32 mouse cellular contexts compared by ENCODE assay signal in the genomic region with DNA sequence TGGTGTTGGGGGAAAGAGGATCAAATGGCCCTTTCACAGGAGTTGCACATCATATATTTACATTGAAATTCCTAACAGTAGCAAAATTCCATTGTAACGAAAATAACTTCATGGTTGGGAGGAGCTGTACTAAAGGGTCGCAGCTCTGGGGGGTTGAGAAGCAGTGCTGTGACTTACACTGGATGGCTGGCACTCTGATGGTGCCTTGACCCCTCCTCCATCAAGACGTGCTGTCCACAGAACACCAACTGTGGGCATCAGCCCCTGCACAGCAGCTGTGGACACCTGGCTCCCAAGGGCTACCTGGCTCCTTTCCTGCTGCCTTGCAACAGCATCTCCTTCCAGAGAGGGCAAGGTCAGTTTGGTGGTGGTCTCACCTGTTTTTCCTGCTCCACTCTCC.
"Had no signal": no experiment of that assay in that cellular context is flagged by ENCODE, and none has a peak within 500 bp of the region (broad histone marks: within the 10 kb centered on the region; RNA-seq: fewer than 3 reads in every experiment).

No protein-coding gene starts in this region.

- H3K4me3 ChIP-seq: heart, embryonic 10.5 days; heart, embryonic 12.5 days; heart, embryonic 13.5 days; heart, embryonic 15.5 days; hindbrain, embryonic 10.5 days; hindbrain, embryonic 12.5 days; hindbrain, embryonic 13.5 days; hindbrain, embryonic 15.5 days; intestine, embryonic 15.5 days; layer of hippocampus, adult 2 months; left cerebral cortex, adult 2 months had no signal

- H3K9me3 ChIP-seq: heart, embryonic 10.5 days; heart, embryonic 12.5 days; heart, embryonic 13.5 days; heart, embryonic 15.5 days; hindbrain, embryonic 10.5 days; hindbrain, embryonic 13.5 days; hindbrain, embryonic 15.5 days; intestine, embryonic 15.5 days had no signal

- ATAC-seq: hindbrain, embryonic 16.5 days; hindbrain, postnatal 0 days; inflammation-experienced regulatory T-cells, adult 6 months; intestine, embryonic 15.5 days; intestine, embryonic 16.5 days; intestine, postnatal 0 days had no signal

- H3K27ac ChIP-seq: heart, embryonic 10.5 days; heart, embryonic 13.5 days; heart, embryonic 15.5 days; hindbrain, embryonic 10.5 days; hindbrain, embryonic 12.5 days; hindbrain, embryonic 13.5 days; hindbrain, embryonic 14.5 days; hindbrain, embryonic 15.5 days; hindbrain, postnatal 0 days; intestine, embryonic 15.5 days; kidney, postnatal 0 days; layer of hippocampus, adult 2 months; left cerebral cortex, adult 2 months had no signal

- H3K9ac ChIP-seq: heart, embryonic 12.5 days; heart, embryonic 13.5 days; heart, embryonic 15.5 days; hindbrain, embryonic 12.5 days; hindbrain, embryonic 13.5 days; hindbrain, embryonic 14.5 days; hindbrain, embryonic 15.5 days; intestine, embryonic 15.5 days had no signal

- H3K27me3 ChIP-seq: heart, embryonic 12.5 days; heart, embryonic 13.5 days; heart, embryonic 15.5 days; hindbrain, embryonic 12.5 days; hindbrain, embryonic 13.5 days; hindbrain, embryonic 15.5 days; intestine, embryonic 15.5 days had no signal

- DNase-seq: heart, postnatal 10 days; heart, postnatal 14 days; heart, postnatal 36 days; heart, postnatal 4 days; kidney, adult 11 months; kidney, adult 18-20 months; kidney, adult 8-10 months; kidney, adult 9 months; kidney, postnatal 14 days; kidney, postnatal 25 days; kidney, postnatal 36 days; layer of hippocampus, adult 9-11 months; layer of hippocampus, postnatal 36 days had no signal

- H3K4me2 ChIP-seq: heart, embryonic 11.5 days; heart, embryonic 12.5 days; heart, embryonic 13.5 days; heart, embryonic 15.5 days; hindbrain, embryonic 12.5 days; hindbrain, embryonic 13.5 days; hindbrain, embryonic 14.5 days; hindbrain, embryonic 15.5 days; intestine, embryonic 15.5 days had no signal

- H3K36me3 ChIP-seq: hindbrain, embryonic 15.5 days had no signal
